Mouse (Mus musculus): ENCODE data around the gene Bub1b.

Bub1b gene

GRCm38 (mm10) chr2:118664975-118665516 is 67.0 kb downstream of the Bub1b start:
- no peak for DNase-seq (ENCODE audit: low spot score)

GRCm38 (mm10) chr2:118665616-118666015 is 67.6 kb downstream of the Bub1b start:
- no peak for DNase-seq (ENCODE audit: low spot score)

GRCm38 (mm10) chr2:118667181-118667580 is 69.2 kb downstream of the Bub1b start:
- DNase-seq (ENCODE audit: low spot score): no peak

- no peak for DNase-seq (ENCODE audit: low spot score)
Measured at GRCm38 (mm10) chr2:118669245-118669644, 71.2 kb downstream of the Bub1b start.

GRCm38 (mm10) chr2:118669785-118670184 is 71.8 kb downstream of the Bub1b start:
- DNase-seq (ENCODE audit: low spot score): no peak

GRCm38 (mm10) chr2:118671728-118672127 is 73.7 kb downstream of the Bub1b start:
- no peak for DNase-seq (ENCODE audit: low spot score)

- no peak for DNase-seq (ENCODE audit: low spot score)
Measured at GRCm38 (mm10) chr2:118673686-118674465, 75.9 kb downstream of the Bub1b start.

GRCm38 (mm10) chr2:118674500-118674899 is 76.5 kb downstream of the Bub1b start:
- DNase-seq (ENCODE audit: low spot score): no peak

- DNase-seq (ENCODE audit: low spot score): no peak
Measured at GRCm38 (mm10) chr2:118676839-118677741, 79.1 kb downstream of the Bub1b start.

- DNase-seq (ENCODE audit: low spot score): no peak
Measured at GRCm38 (mm10) chr2:118677817-118678216, 79.8 kb downstream of the Bub1b start.

- DNase-seq (ENCODE audit: low spot score): no peak
Measured at GRCm38 (mm10) chr2:118679577-118679976, 81.6 kb downstream of the Bub1b start.

GRCm38 (mm10) chr2:118680926-118681325 is 82.9 kb downstream of the Bub1b start:
- no peak for DNase-seq (ENCODE audit: low spot score)

GRCm38 (mm10) chr2:118682544-118683260 is 84.7 kb downstream of the Bub1b start:
- no peak for DNase-seq (ENCODE audit: low spot score)

GRCm38 (mm10) chr2:118685088-118685487 is 87.1 kb downstream of the Bub1b start:
- DNase-seq (ENCODE audit: low spot score): no peak

GRCm38 (mm10) chr2:118686693-118687092 is 88.7 kb downstream of the Bub1b start:
- no peak for DNase-seq (ENCODE audit: low spot score)

- no peak for DNase-seq (ENCODE audit: low spot score)
Measured at GRCm38 (mm10) chr2:118687791-118688190, 89.8 kb downstream of the Bub1b start.

GRCm38 (mm10) chr2:118689875-118690274 is 91.9 kb downstream of the Bub1b start:
- no peak for DNase-seq (ENCODE audit: low spot score)
